Mouse (Mus musculus): ENCODE data around the gene Ptch1. TPM values are rescaled to one million over a fixed set of nuclear protein-coding genes. Genes with fewer than 3 reads are reported as not detected.

The Ptch1 gene
- polyA plus RNA-seq, 1 experiment from 2014 or later, result 22.1 TPM

GRCm38 (mm10) chr13:63496646-63497582, 76.5 kb downstream of the Ptch1 start, which contains the start of gene Fancc:
TSS of gene Fancc (minus strand) at chr13:63497278.
- peaks cover 20% of the 10 kb centered on the region for H3K4me1 ChIP-seq (replicated peaks)
- H3K4me3 ChIP-seq, result peak within 1 kb of the TSS; percentile 14
- no peaks in the 10 kb centered on the region for H3K36me3 ChIP-seq
- no peaks in the 10 kb centered on the region for H3K9me3 ChIP-seq
- DNase-seq (ENCODE audit: low spot score), result peak; percentile 67
- H3K27me3 ChIP-seq (ENCODE audit: insufficient read depth, poor library complexity, severe bottlenecking), result no peaks in the 10 kb centered on the region
- peak within 1 kb of the TSS; percentile 87 for H3K27ac ChIP-seq
- 21% methylated on average over 23 of the region's 23 CpGs for WGBS

- Histone ChIP-seq H3K4me3 (peak overlapping the region; percentile 36), H3K4me1 (replicated peaks) (peaks cover 52% of the 10 kb centered on the region), H3K9me3 (no peaks in the 10 kb centered on the region), H3K27me3 (ENCODE audit: insufficient read depth, poor library complexity, severe bottlenecking) (no peaks in the 10 kb centered on the region), H3K36me3 (no peaks in the 10 kb centered on the region), H3K27ac (peak overlapping the region; percentile 87)
- 29% methylated on average over 7 of the region's 7 CpGs for WGBS
- no peak for DNase-seq (ENCODE audit: low spot score)
These were observed 85.7 kb downstream of the Ptch1 start for GRCm38 (mm10) chr13:63487707-63488042.

GRCm38 (mm10) chr13:63486791-63487706, 86.3 kb downstream of the Ptch1 start:
- peak overlapping the region; percentile 36 for H3K4me3 ChIP-seq

GRCm38 (mm10) chr13:63475356-63475755, 98.0 kb downstream of the Ptch1 start:
- whole genome bisulfite sequencing, result 84% methylated on average over 8 of the region's 8 CpGs
- DNase-seq (ENCODE audit: low spot score), result no peak
- Histone ChIP-seq H3K27me3 (ENCODE audit: insufficient read depth, poor library complexity, severe bottlenecking) (no peaks in the 10 kb centered on the region), H3K9me3 (peaks cover 6% of the 10 kb centered on the region; the same call in 1 of the 2 replicates), H3K36me3 (no peaks in the 10 kb centered on the region), H3K4me1 (replicated peaks) (peaks cover 15% of the 10 kb centered on the region; the same call in 1 of the 2 replicates), H3K4me3 (no peak overlapping the region), H3K27ac (no peak overlapping the region)

More at GRCm38 (mm10) chr13:63486791-63487706, 86.3 kb downstream of the Ptch1 start:
- H3K4me1 ChIP-seq (replicated peaks), result peaks cover 52% of the 10 kb centered on the region
- WGBS, result 3% methylated on average over 18 of the region's 18 CpGs
- DNase-seq (ENCODE audit: low spot score), result peak; percentile 82
- H3K36me3 ChIP-seq, result no peaks in the 10 kb centered on the region
- H3K27ac ChIP-seq, result peak overlapping the region; percentile 87
- H3K27me3 ChIP-seq (ENCODE audit: insufficient read depth, poor library complexity, severe bottlenecking), result no peaks in the 10 kb centered on the region
- no peaks in the 10 kb centered on the region for H3K9me3 ChIP-seq

Other genes with a start within 250 kb of the Ptch1 start
- gene Fancc, start 76.3 kb downstream of the Ptch1 start, polyA plus RNA-seq (2016; fragmentation: Nextera tagmentation; extraction: Ambion mirVana), result 23.4 and 25.2 TPM in 2 replicates
- gene Ercc6l2, start 241.6 kb upstream of the Ptch1 start, polyA plus RNA-seq (2016; fragmentation: Nextera tagmentation; extraction: Ambion mirVana), result 19.0 and 20.3 TPM in 2 replicates